Mouse (Mus musculus): ENCODE measurements at regions not wholly inside any gene's neighbourhood (a gene's known extent, or its start where the extent isn't known, plus 50 kb on each side); places are given as distances from the start of the nearest gene placed in this dataset.

DNA sequence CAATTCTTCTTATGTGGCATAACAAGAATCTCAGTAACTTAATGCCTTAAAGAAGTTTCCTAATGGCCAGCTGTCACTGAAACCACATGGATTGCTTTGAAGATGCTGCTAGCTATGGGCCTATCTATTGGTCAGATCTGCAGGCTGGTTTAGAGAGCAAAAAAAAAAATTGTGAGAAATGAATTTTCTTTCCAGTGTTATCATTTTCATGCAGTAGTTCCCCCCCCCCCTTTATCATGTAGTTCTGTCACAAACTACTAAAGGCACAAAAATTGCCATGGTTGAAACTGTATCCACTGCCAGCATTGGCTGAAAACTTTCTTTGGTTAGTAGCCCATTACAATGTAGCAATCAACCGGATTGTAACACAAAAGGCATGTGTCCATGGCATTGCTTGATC, 487.6 kb downstream of the Olfm4 start:
- no peak for DNase-seq (ENCODE audit: low spot score in 2 of 2)

- DNase-seq (ENCODE audit: low spot score in 2 of 2): no peak
These were observed 496.0 kb downstream of the Olfm4 start for GRCm38 (mm10) chr14:80479918-80480317.

GRCm38 (mm10) chr14:80482771-80483170, 498.9 kb downstream of the Olfm4 start:
- no peak for DNase-seq (ENCODE audit: low spot score in 2 of 2)

DNA sequence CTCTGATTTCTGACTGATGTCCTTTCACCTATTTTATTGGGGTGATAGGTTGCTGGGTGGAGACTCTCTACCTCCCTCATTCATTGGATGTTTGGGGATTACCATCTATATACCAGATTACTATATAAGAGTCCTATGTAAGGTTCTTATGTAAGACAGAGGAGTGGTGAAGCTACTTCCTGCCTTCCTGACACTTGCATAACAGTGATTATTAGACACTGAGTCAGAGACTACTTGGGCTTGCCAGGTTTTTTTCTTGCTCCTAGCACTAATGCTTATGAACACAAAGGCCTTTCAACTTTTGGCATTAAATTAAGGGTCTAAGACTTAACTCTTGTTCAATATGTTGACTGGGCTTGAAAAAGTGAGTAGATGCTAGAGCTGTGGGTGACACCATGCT, 500.4 kb downstream of the Olfm4 start:
- no peak for DNase-seq (ENCODE audit: low spot score in 2 of 2)

DNA sequence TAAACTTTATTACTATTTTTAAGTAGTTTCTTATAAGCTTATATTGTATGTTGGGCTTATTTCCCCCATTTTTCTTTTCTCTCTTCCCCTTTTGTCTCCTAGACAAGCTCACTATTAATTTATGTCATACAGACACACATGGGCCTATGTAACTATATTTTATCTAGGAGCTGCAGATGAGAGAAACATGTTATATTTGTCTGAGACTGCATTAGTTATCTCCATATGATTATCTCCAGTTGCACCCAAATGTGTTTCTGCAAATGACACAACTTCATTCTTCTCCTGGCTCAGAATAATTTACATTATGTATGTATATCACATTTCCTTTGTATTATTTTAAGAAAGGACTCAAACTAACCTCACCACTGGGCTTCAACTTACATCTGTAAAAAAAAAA, 501.3 kb downstream of the Olfm4 start:
- DNase-seq (ENCODE audit: low spot score in 2 of 2): no peak

- no peak for DNase-seq (ENCODE audit: low spot score in 2 of 2)
These were observed 502.7 kb downstream of the Olfm4 start for GRCm38 (mm10) chr14:80486605-80487004.

GRCm38 (mm10) chr14:80492043-80492900, 508.4 kb downstream of the Olfm4 start:
- DNase-seq (ENCODE audit: low spot score in 2 of 2): no peak

GRCm38 (mm10) chr14:80492901-80493279, 509.0 kb downstream of the Olfm4 start:
- no peak for DNase-seq (ENCODE audit: low spot score in 2 of 2)

DNA sequence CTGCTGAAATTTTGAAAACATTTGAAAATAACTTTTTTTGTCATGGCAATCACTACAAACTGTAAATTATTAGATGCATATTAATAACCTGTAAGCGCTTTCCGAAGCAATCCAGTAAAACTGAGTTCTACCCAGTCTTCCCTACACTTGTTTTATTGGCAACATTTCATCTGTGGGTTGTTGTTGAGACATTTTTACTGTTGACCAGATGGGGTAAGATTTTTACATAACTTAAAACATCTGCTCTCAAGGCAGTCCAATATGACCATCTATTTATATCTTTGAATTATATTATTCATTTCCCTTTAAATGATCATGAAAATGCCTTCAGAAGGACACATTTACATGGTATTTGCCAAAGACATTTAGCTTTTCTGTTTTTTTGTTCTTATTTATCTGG, 520.5 kb downstream of the Olfm4 start:
- no peak for DNase-seq (ENCODE audit: low spot score in 2 of 2)

- no peak for DNase-seq (ENCODE audit: low spot score in 2 of 2)
These were observed 532.7 kb downstream of the Olfm4 start for GRCm38 (mm10) chr14:80516626-80517025.

GRCm38 (mm10) chr14:80521216-80521615, 537.3 kb downstream of the Olfm4 start:
- DNase-seq (ENCODE audit: low spot score in 2 of 2): no peak

DNA sequence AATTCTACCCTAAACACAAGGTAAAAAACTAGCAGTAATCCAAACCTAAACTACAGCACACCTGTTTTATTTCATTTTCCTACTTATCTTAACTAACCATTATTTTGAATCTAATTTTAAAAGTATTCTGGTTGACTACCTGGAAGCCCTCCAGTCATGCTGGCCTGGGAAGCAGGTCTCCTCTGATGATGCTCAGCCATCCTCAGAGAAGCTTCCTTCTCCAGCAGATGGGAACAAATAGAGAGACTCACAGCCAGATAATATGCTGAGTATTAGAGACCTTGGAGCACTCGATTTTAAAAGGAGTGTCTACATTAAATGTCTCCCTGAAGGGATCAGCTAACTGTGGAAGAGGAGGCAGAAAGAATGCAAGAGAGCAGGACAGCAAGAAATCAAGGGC, 537.8 kb downstream of the Olfm4 start:
- no peak for DNase-seq (ENCODE audit: low spot score in 2 of 2)

- no peak for DNase-seq (ENCODE audit: low spot score in 2 of 2)
These were observed 538.7 kb downstream of the Olfm4 start for GRCm38 (mm10) chr14:80522536-80522935.

DNA sequence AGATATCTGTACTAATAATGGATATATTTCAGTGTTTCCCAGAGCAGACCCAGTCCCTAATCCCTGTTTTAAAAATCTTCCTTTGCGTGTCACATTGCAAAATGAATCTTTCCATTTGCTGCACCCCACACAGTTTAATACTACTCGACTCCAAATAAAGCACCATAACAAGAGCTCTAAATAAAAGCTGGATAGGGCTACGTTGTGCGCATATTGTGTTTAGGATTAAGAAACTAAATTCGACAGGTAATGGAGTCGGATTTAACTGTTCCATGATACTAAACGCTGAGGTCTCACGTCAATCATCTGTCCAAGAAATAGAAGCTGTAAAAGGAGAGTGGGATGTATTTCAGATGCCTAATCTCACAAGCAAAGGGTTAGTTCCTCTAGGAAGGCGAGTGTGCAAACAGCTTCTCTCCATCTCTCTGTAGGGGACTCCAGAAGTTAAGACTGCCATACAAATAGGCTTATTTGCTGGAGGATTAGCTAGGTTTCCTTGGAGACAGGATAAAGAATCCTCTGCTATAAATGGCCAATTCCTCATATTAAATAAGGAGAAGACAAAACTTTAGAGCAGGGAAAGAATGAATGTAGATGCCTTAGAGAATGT, 544.6 kb downstream of the Olfm4 start:
- no peak for DNase-seq (ENCODE audit: low spot score in 2 of 2)

DNA sequence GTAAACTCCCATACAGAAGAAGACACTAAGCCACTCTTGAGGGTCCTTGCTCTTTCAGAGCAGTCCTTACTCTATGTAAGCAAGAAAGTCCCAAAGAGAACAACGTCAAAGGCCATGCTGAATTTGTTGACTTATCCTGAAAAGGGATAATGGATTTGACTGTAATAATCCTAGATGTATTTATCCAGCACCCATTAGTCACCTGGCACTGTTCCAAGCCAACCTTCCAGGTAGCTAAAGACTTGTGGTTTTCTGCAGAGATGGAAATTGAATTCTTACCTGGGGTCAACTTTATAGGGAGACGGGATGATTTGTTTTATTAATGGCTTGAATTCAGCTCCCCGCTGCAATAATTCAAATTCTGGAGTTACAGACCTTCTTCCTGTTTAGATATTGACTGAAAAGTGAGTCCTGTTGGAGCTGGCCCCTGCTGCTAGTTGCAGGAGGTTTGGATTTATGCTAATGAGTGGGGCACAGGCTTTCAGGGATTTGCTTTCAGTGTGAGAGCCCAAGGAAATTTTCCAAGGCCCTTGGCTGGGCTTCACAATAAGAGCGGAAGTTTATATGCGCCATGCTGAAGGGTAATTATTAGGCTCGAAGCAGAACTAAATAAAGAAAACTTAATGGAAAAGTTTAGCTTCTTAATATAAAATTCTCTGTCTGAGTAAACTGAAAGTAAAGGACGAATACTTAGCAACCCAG, 552.3 kb downstream of the Olfm4 start:
- DNase-seq (ENCODE audit: low spot score in 2 of 2): no peak

GRCm38 (mm10) chr14:80559950-80560349, 576.1 kb downstream of the Olfm4 start:
- DNase-seq (ENCODE audit: low spot score in 2 of 2): no peak
